Mouse (Mus musculus) liver, embryonic 14.5 days (tissue): Measurements from ENCODE around the gene Kcnma1. TPM values are rescaled to one million over a fixed set of nuclear protein-coding genes. Genes with fewer than 3 reads are reported as not detected.

Experiments used
- ATAC-seq: fragments of 200-750 bp; cut with Nextera tagmentation; 2 replicates; pipeline ENCODE4 v1.8.0; 2017; ENCODE audit warnings: moderate number of reproducible peaks, mild to moderate bottlenecking, moderate library complexity; ENCODE audit not compliant: insufficient read depth
- DNase-seq, 3 experiments: peaks; one replicate each; pipeline ENCODE4 v3.0.0-alpha.2; 2012 to 2013; ENCODE audit warnings: low read depth in 3 of 3, low spot score in 3 of 3
- H3K27ac ChIP-seq: fragments of 300-500 bp; sonication (generic); 2 replicates; pipeline ENCODE4 v1.5.1; 2014; ENCODE audit warnings: moderate library complexity, mild to moderate bottlenecking, control low read depth, inconsistent platforms
- H3K27me3 ChIP-seq: fragments of 300-500 bp; sonication (generic); 2 replicates; pipeline ENCODE4 v1.6.1; 2014; ENCODE audit warnings: mild to moderate bottlenecking, low read length, moderate library complexity; ENCODE audit not compliant: control insufficient read depth, insufficient read depth
- H3K36me3 ChIP-seq: fragments of 300-500 bp; sonication (generic); replicated peaks from 2 replicates; pipeline ENCODE4 v1.6.1; 2014; ENCODE audit warnings: low read depth; ENCODE audit not compliant: control insufficient read depth, insufficient read depth
- H3K4me1 ChIP-seq, 2 experiments: fragments of 200-500 bp in 1 of 2; fragments of 300-500 bp in 1 of 2; sonication (generic) in 1 of 2; replicated peaks; 2 replicates each; pipeline ENCODE4 v1.6.1; 2012 to 2014; ENCODE audit warnings: antibody characterized with exemption in 1 of 2, inconsistent platforms in 1 of 2, low read length in 1 of 2; ENCODE audit not compliant: control insufficient read depth in 2 of 2, insufficient read depth in 2 of 2
- H3K4me2 ChIP-seq: fragments of 300-500 bp; sonication (generic); 2 replicates; pipeline ENCODE4 v1.6.1; 2014; ENCODE audit warnings: low read depth, mild to moderate bottlenecking, control low read depth, moderate library complexity
- H3K4me3 ChIP-seq, 2 experiments: fragments of 200-500 bp in 1 of 2; fragments of 300-500 bp in 1 of 2; sonication (generic) in 1 of 2; 2 replicates each; pipeline ENCODE4 v1.5.1; 2012 to 2014; ENCODE audit warnings: low read depth in 2 of 2, low read length in 2 of 2, mild to moderate bottlenecking in 2 of 2, control low read depth in 1 of 2, inconsistent platforms in 1 of 2, moderate library complexity in 1 of 2; ENCODE audit not compliant: insufficient read depth in 1 of 2
- H3K9ac ChIP-seq: fragments of 300-500 bp; sonication (generic); replicated peaks from 2 replicates; pipeline ENCODE4 v1.6.1; 2014; ENCODE audit warnings: mild to moderate bottlenecking, control low read depth, moderate library complexity
- H3K9me3 ChIP-seq: fragments of 300-500 bp; sonication (generic); 2 replicates; pipeline ENCODE4 v1.6.1; 2016; ENCODE audit warnings: low read length, mixed read lengths; ENCODE audit not compliant: control insufficient read depth
- CTCF ChIP-seq: IDR thresholded peaks from 2 replicates; pipeline ENCODE4 v1.5.1; 2016; ENCODE audit warnings: antibody characterized with exemption, low read depth, control low read depth
- EP300 ChIP-seq: IDR thresholded peaks from 2 replicates; pipeline ENCODE4 v1.6.1; 2016; ENCODE audit warnings: antibody characterized with exemption, low read depth
- WGBS: fragments of 180-500 bp; shearing (Covaris S2); extraction: QIAGEN DNeasy Blood & Tissue Kit; methylation state at CpG from one replicate; pipeline ENCODE4 v1.1.7; 2014; ENCODE audit not compliant: insufficient replicate concordance; 5-methylcytosine and 5-hydroxymethylcytosine counted together
- polyA plus RNA-seq, 2 experiments: library from polyadenylated mRNA; depleted of rRNA in 1 of 2; stranded (reverse) in 1 of 2; unstranded in 1 of 2; fragments of >200 nt; fragmentation: Nextera tagmentation in 1 of 2; extraction: Ambion mirVana in 1 of 2; gene quantifications; 2 replicates each; pipeline versions ENCODE4 v1.2.1 to v1.2.3; 2012 to 2014

Gene Kcnma1
- polyA plus RNA-seq, 2 experiments, result 0.03 TPM; not detected in 1

DNA sequence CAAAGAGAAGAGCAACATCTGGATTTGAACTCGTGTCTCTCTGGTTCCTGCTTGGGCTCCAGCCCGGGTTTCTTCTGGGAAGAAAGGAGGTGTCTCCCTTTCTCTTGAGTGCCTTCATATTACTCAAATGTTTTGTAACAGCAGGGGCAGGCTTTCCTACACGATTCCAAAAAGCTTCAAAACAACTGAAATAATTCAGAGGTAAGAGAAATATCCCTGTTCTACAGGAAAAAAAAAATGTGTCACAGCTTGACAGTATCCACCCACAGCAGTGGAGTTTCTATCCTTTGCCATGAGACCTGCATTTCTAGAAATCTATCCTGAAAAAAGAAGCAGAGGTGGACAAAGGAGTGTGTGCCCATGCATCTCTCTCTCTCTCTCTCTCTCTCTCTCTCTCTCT lies 172.3 kb downstream of the Kcnma1 start:
- no peak for TF ChIP-seq EP300
- TF ChIP-seq CTCF, result no peak
- ATAC-seq, result no peak
- no peaks in the 10 kb centered on the region for H3K4me1 ChIP-seq

DNA sequence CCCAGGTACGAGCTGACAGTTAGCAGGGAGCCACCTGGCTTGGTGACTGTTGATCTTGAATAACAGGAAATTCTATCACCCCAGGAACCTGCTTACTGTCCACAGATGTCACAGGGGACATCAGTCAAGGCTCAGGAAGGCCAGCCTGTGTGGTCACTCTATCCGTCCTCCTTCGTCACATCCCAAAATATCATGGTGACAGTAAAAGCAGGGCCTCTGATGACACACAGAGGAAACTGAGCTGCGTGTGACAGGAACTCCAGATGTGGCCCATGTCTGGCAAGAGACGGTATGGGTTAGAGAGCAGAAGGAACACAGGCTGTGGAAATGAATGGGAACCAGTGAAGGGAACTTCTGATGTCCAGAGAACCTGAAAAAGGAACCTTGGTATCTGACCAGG lies 174.7 kb downstream of the Kcnma1 start:
- H3K27me3 ChIP-seq, result no peaks in the 10 kb centered on the region
- no peak overlapping the region for H3K4me2 ChIP-seq
- no peak for ATAC-seq
- no peak for DNase-seq
- H3K4me1 ChIP-seq, result no peaks in the 10 kb centered on the region
- no peak overlapping the region for H3K27ac ChIP-seq
- 40% methylated on average over 5 of the region's 5 CpGs for WGBS
- H3K9ac ChIP-seq, result no peak overlapping the region
- no peak overlapping the region for H3K4me3 ChIP-seq
- no peak for TF ChIP-seq EP300
- TF ChIP-seq CTCF, result no peak
- no peaks in the 10 kb centered on the region for H3K36me3 ChIP-seq
- H3K9me3 ChIP-seq, result no peaks in the 10 kb centered on the region

More for the DNA sequence above, 172.3 kb downstream of the Kcnma1 start:
- H3K27ac ChIP-seq, result no peak overlapping the region
- H3K4me3 ChIP-seq, result no peak overlapping the region
- no peaks in the 10 kb centered on the region for H3K36me3 ChIP-seq
- no peak for DNase-seq
- H3K9ac ChIP-seq, result no peak overlapping the region
- H3K9me3 ChIP-seq, result no peaks in the 10 kb centered on the region
- H3K27me3 ChIP-seq, result no peaks in the 10 kb centered on the region
- 43% methylated on average over 3 of the region's 3 CpGs for WGBS
- H3K4me2 ChIP-seq, result no peak overlapping the region

DNA sequence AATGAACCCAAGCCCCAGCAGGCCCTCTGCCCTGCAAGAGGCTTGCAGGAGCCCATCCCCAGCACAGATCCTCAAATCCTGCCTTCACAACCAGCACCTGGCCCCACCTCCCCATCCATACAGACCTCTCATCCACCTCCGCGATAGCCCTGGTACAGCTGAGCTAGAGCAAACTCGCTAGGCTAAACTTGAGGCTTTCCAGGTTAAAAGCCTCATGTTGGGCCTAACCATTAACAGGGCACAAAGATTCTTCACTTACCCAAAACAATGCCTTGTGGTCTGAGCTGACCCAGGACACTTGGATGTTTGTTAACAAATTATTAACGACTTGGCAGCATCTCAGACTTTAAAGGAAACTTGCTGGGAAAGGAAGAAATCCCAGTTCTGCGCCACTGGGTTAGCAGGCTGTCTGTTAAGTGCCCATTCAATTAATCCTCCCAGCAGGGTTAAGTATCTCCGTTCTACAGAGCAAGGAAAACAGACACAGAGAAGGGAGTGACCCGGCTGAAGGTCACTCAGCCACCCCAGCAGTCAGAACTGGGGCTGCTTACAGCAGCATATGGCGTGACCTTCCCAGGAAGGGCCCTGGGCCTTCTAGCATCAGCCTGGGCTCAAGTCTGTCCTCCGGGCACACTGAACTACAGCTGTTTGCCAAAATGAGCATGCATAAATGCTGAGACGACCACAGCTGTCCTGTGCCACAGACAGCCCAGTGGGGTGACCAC lies 178.7 kb downstream of the Kcnma1 start:
- no peaks in the 10 kb centered on the region for H3K36me3 ChIP-seq
- TF ChIP-seq CTCF, result no peak
- TF ChIP-seq EP300, result no peak
- H3K27ac ChIP-seq, result no peak overlapping the region
- no peak for DNase-seq
- H3K9ac ChIP-seq, result no peak overlapping the region
- no peaks in the 10 kb centered on the region for H3K9me3 ChIP-seq
- 45% methylated on average over 10 of the region's 10 CpGs for WGBS
- H3K27me3 ChIP-seq, result no peaks in the 10 kb centered on the region
- H3K4me3 ChIP-seq, result no peak overlapping the region
- no peaks in the 10 kb centered on the region for H3K4me1 ChIP-seq
- H3K4me2 ChIP-seq, result no peak overlapping the region
- no peak for ATAC-seq

DNA sequence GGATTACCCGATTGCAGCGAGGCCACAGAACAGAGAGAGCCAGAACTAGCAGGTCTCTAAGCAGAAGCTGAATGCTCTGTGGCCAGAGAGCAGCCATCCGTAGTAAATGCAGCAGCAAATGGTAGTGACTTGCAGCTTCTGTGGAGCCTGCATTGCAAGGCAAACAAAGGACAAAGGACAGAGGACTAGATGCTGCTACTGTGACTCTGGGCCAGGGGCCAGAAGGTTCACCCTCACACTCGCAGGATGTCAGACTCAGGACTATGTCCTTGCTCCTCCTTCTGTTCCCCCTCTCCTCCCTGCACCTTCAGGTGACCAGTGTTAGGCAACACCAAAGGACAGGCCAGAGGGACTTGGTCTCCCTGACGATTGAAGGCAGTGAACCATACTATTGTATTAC lies 183.0 kb downstream of the Kcnma1 start:
- Histone ChIP-seq H3K9ac (no peak overlapping the region), H3K27me3 (no peaks in the 10 kb centered on the region), H3K4me1 (no peaks in the 10 kb centered on the region), H3K4me2 (no peak overlapping the region), H3K36me3 (no peaks in the 10 kb centered on the region), H3K27ac (no peak overlapping the region), H3K9me3 (no peaks in the 10 kb centered on the region), H3K4me3 (no peak overlapping the region)
- no peak for ATAC-seq
- TF ChIP-seq EP300 (no peak), CTCF (no peak)
- no peak for DNase-seq
- WGBS, result 55% methylated on average over 5 of the region's 5 CpGs

- Histone ChIP-seq H3K4me1 (no peaks in the 10 kb centered on the region), H3K9me3 (no peaks in the 10 kb centered on the region), H3K27ac (no peak overlapping the region), H3K9ac (no peak overlapping the region), H3K27me3 (no peaks in the 10 kb centered on the region), H3K4me3 (no peak overlapping the region), H3K36me3 (no peaks in the 10 kb centered on the region), H3K4me2 (no peak overlapping the region)
- ATAC-seq, result no peak
- TF ChIP-seq CTCF (no peak), EP300 (no peak)
- no peak for DNase-seq
- WGBS, result 28% methylated on average over 4 of the region's 4 CpGs
Observed at GRCm38 (mm10) chr14:23830316-23830715, 184.0 kb downstream of the Kcnma1 start.
